Mouse (Mus musculus) bone marrow macrophage, adult 2 months (primary cell): ENCODE results near the gene Msi2. TPM values are rescaled to one million over a fixed set of nuclear protein-coding genes. Genes with fewer than 3 reads are reported as not detected.

Source experiments
- H3K27ac ChIP-seq: 2 replicates; pipeline ENCODE4 v1.5.1; 2012; ENCODE audit warnings: low read depth, low read length; ENCODE audit not compliant: insufficient read depth
- H3K4me1 ChIP-seq: 2 replicates; pipeline ENCODE4 v1.6.1; 2012; ENCODE audit warnings: low read length; ENCODE audit not compliant: control insufficient read depth, insufficient read depth
- H3K4me3 ChIP-seq: 2 replicates; pipeline ENCODE4 v1.5.1; 2012; ENCODE audit warnings: mild to moderate bottlenecking, low read length, moderate library complexity; ENCODE audit not compliant: insufficient read depth
- CTCF ChIP-seq: IDR thresholded peaks from 2 replicates; pipeline ENCODE4 v1.5.1; 2012; ENCODE audit warnings: low read depth, mild to moderate bottlenecking, low read length, moderate library complexity
- POLR2A ChIP-seq: IDR thresholded peaks from 2 replicates; pipeline ENCODE4 v1.6.1; 2012; ENCODE audit warnings: mild to moderate bottlenecking, low read depth, low read length, borderline replicate concordance
- polyA plus RNA-seq: library from polyadenylated mRNA; stranded (reverse); fragments of >200 nt; gene quantifications from 2 replicates; pipeline ENCODE4 v1.2.4, GENCODE M21; 2012; ENCODE audit not compliant: missing spikeins, insufficient read depth, insufficient read length

Msi2 gene
- polyA plus RNA-seq, 1 experiment, result 9.8 TPM

DNA sequence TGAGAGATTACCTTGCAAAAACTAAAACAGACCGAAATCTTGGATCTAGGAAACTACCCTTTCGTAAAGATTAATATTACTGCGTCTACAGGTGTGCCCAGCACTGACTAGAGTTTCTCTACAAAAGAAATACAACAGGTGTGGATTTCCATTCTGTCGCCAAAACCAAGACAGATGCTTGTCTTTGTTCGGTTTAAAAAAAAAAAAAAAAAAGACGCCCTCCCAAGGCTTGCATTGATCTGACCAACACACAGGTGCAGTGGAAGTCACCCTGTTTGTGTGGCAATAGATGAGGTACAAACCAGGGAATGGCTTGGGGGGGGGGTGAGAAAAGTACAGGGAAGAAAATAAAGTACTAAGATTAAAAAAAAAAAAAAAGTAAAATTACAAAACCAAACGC lies 4.2 kb downstream of the Msi2 start:
- no peak overlapping the region for H3K27ac ChIP-seq
- H3K4me1 ChIP-seq, result no peaks in the 10 kb centered on the region
- no peak for TF ChIP-seq POLR2A
- TF ChIP-seq CTCF, result no peak
- no peak overlapping the region for H3K4me3 ChIP-seq

DNA sequence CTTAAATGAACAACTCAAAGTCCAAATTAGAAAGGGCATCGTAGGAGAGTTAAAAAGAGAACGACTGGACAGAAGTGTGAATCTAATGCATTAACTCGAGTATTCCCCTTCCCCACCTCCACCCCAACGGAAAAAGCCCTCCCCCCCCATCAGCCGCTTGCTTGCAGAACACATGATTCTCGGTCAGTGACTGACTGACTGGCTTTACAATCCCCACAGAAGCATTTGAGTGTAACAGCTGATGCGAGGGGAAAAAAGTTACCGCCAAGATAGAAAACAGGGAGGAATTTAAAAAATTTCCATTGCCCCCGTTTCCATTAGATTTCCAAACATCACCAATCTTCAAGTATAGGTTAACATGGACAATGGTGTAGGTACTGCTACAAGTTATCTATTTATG lies 4.8 kb downstream of the Msi2 start:
- H3K27ac ChIP-seq, result no peak overlapping the region
- TF ChIP-seq POLR2A, result no peak
- no peak for TF ChIP-seq CTCF
- no peak overlapping the region for H3K4me3 ChIP-seq
- H3K4me1 ChIP-seq, result no peaks in the 10 kb centered on the region

DNA sequence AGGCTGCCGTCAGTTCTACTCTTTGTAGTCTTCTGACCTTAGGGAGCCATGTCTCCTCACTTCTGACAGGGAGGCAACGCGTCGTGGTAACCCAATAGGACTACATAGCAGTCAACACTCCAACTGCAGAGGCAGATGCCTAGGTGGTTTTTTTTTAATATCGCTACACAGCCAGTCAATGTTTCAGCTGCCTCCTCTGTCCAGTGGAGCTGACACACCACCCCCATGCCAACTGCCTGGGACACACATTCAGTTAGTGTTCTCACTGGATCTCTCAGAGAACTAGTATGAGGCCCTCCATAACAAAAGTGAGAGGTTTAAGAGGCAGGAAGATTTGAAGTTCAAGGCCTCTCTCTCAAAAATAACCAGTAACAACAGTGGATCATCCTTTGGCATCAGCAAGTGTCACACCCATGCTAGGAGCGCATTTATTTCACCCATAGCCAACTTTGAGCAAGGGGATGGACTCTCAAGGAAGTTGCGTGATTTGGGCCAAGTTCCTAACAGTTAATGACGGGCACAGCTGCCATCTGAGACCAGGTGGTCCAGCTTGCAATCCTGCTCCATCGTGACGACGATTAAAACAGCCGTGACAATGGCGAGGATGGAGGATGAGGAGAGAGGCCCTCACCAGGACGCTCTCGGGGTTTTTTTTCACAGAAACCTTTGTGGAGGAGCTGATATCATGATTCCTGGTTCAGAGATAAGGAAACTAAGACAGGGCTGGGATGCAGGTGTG lies 8.3 kb downstream of the Msi2 start:
- Histone ChIP-seq H3K27ac (no peak overlapping the region), H3K4me1 (no peaks in the 10 kb centered on the region), H3K4me3 (no peak overlapping the region)
- TF ChIP-seq CTCF, result no peak
- TF ChIP-seq POLR2A, result no peak

DNA sequence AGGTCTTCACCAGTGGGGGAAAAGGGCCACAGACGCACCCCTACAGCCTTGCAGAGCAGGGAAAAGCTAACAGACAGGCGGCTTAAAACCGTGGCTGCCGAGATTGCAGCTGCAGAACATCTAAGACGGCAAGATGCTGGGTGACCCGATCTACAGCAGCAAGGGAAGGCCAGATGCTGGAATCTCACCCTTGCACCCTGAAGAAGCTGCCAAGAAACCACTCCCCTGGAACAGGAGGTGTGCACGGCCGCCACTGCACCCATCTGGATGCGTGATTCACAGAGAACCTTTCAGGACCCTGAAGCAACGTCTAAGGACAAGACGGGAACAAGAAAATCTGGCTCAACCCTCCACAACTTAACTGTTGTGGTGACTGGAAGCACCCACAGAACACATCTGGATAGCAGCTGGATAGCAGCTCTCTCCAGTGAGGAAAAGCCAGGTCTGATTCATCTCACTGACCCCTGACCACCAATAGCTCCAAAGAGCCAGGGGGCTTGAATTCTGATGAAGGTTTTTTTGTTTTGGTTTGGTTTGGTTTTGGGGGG lies 11.0 kb downstream of the Msi2 start:
- H3K4me1 ChIP-seq, result no peaks in the 10 kb centered on the region
- no peak for TF ChIP-seq CTCF
- no peak for TF ChIP-seq POLR2A
- H3K4me3 ChIP-seq, result no peak overlapping the region
- no peak overlapping the region for H3K27ac ChIP-seq

DNA sequence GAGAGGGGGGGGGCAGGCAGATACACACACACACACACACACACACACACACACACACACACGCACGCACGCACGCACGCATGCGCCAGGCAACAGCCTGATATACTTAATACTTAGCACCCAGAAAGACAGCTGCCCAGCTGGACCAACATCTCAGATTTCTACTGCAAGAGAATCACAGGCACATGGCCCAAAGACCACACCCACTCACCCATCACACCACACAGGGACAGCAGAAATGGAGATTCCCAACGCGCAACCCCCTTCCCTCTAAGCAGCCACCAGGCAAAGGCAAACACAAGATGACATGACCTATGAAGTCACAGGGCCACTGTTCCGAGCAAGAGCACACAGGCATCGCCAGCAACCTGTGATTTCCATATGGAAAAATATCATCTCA lies 13.6 kb downstream of the Msi2 start:
- no peak for TF ChIP-seq CTCF
- no peak for TF ChIP-seq POLR2A
- Histone ChIP-seq H3K27ac (no peak overlapping the region), H3K4me1 (no peaks in the 10 kb centered on the region), H3K4me3 (no peak overlapping the region)

DNA sequence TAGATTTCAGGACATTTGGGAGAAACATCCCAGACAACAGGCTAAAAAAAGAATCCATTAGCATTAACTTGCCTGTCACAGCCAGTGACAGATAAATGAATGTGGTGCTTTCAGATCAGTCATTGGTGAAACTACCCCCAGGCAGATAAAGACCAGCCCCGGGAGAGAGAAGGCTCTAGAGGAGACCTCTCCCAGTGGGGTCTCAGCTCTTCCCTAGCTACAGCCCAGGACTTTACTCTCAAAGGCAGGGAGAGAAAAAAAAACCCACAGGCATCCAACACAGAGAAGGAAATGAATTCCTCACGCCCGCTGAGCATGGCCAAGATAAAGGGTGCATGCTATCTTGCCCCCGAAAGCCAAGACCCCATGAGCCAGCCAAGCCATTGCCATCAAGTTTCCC lies 15.1 kb downstream of the Msi2 start:
- TF ChIP-seq POLR2A (no peak), CTCF (no peak)
- Histone ChIP-seq H3K27ac (no peak overlapping the region), H3K4me1 (no peaks in the 10 kb centered on the region), H3K4me3 (no peak overlapping the region)

DNA sequence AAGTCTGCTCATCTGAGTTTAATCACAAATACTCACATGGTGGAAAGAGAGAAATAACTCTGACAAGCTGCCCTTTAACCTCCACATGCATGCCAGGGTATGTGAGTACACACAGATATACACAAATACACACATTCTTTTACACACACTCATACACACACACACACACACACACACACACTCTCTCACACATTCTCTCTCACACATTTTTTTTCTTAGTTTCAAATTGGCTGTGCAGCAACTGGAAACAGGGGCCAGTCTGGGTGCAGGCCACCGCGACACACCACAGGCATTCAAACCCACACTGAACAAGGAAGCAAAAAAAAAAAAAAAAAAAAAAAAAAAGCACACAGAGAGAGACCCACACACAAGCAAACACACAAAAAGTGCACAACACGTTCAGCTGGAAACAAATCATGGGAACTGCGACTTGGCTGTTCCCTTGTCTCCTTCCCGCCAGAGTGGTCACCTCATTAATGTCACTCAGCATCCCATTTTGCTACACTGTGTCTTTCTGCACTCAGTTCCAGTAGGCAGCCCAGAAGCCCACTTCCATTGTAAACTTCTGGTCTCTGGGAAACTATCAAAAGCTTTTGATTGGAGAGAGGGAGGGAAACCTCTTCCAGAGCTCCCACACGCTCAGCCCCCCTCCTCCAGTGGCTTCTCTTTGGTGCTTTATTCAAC lies 16.2 kb downstream of the Msi2 start:
- Histone ChIP-seq H3K27ac (no peak overlapping the region), H3K4me3 (no peak overlapping the region), H3K4me1 (no peaks in the 10 kb centered on the region)
- TF ChIP-seq CTCF (no peak), POLR2A (no peak)

DNA sequence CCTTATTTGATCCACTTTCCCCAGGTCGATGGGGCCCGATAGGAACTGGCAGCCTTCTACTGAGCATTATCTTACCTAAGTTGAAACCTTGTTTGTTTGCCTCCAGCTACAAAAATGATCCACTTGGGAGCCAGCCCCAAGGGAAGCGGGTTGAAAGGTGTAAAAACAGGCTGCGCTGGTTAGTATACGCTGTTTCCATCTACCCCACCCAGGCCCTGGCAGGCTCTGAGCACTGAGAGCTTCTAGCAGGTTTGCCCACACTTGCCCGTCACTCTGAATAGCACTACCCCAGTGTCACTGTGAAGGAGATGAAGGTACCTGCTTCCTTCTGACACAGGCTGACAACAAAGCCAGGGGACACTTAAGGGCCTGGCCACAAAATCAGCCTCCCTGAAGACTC lies 17.3 kb downstream of the Msi2 start:
- Histone ChIP-seq H3K4me3 (no peak overlapping the region), H3K4me1 (no peaks in the 10 kb centered on the region), H3K27ac (no peak overlapping the region)
- TF ChIP-seq POLR2A, result no peak
- no peak for TF ChIP-seq CTCF

DNA sequence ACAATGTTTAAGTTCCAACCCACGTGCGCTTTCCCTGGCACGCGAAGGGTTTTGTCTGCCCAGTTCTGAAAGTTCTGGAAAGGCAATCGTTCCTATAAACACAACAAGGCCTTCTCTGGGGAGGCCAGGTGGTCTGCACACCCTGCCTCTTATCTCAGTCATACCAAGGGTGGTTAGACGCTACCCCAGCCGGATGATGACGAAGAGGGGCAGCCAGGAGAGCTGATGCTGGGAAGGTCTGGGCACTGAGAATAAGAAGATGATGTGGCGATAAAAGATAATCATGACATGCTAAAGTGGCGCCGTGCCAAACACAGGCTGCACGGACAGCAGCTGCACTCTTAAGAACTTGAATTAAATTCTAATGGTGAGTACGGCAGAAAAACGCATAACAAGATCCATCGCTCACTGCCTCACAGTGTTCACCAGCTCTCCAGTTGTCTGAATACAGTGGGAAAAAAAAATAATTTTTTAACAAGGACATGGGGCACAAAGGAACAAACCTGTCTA lies 18.1 kb downstream of the Msi2 start:
- Histone ChIP-seq H3K4me1 (no peaks in the 10 kb centered on the region), H3K27ac (no peak overlapping the region), H3K4me3 (no peak overlapping the region)
- TF ChIP-seq POLR2A (no peak), CTCF (no peak)

DNA sequence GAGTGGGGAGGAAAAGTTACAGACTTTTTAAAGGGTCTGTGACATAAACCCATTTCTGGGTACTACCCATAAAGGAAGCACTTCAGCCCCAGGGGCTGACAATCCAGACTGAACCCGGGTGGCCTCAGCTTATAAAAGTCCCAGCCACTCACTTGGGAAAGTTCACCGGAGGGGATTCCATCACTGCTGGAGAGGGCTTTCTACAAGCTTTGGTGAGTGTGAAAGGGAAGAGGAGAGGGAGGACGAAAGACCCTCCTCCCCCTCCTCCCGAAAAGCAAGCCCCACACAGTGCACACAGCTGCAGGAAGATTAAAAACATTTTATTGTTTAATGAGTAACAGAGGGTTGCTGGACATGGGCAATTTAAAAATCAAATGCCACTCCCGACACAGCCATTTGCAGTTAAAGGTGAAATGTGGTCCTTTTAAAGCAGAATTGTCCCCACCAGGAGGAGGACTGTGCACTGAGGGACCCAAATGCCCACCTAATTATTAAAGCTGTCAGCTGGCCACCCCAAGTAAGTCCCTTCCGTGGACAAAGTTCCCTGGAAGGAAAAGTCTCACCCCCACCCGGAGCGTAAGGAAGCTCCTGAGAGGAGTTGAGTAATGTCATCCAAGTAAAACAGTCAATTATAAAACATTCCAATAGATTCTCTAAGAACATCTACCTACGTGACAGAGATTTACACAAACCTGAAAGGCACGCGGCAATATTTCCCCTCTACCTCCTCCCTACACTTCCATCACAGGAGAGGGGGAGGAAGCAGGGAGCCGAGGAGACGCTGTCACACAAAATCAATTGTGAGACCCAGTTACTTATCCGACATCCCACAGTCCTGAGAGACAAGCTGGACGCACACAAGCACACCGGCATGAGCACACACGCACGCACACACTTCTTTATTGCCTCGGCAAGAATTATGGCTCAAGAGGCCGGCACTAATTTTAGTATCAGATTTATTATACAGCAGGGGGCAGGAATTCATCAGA lies 24.1 kb downstream of the Msi2 start:
- Histone ChIP-seq H3K4me1 (no peaks in the 10 kb centered on the region), H3K27ac (no peak overlapping the region), H3K4me3 (no peak overlapping the region)
- no peak for TF ChIP-seq CTCF
- TF ChIP-seq POLR2A, result no peak
